Mouse (Mus musculus) common myeloid progenitor, adult 5-6 weeks (primary cell): ENCODE data around the gene Plce1. TPM values are rescaled to one million over a fixed set of nuclear protein-coding genes. Genes with fewer than 3 reads are reported as not detected.
"Not testable (repeated sequence)": the region's sequence is repeated elsewhere in the genome, so short reads cannot be mapped to it uniquely, and the experiment has no call there.

Experiments used
- ATAC-seq: replicated peaks from 2 replicates; pipeline ENCODE4 v1.8.0; 2016; ENCODE audit warnings: low read depth, mild to moderate bottlenecking, moderate TSS enrichment, inconsistent platforms; ENCODE audit not compliant: poor library complexity, severe bottlenecking
- total RNA-seq: library from RNA; stranded (forward); fragments of 200-1000, 187-1606 nt; gene quantifications from 2 replicates; pipeline ENCODE4 v1.2.3, GENCODE M21; 2017

The Plce1 gene
- total RNA-seq, 1 experiment from 2014 or later, result not detected

GRCm38 (mm10) chr19:38488103-38488912 lies 7.4 kb downstream of the Plce1 start:
- no peak for ATAC-seq

GRCm38 (mm10) chr19:38498233-38498632 lies 17.3 kb downstream of the Plce1 start:
- ATAC-seq, result no peak

GRCm38 (mm10) chr19:38504597-38504996 lies 23.7 kb downstream of the Plce1 start:
- ATAC-seq, result no peak

- no peak for ATAC-seq
Measured at GRCm38 (mm10) chr19:38506131-38506530, 25.2 kb downstream of the Plce1 start.

GRCm38 (mm10) chr19:38507251-38507965 lies 26.5 kb downstream of the Plce1 start:
- no peak for ATAC-seq

- no peak for ATAC-seq
Measured at GRCm38 (mm10) chr19:38507966-38508625, 27.2 kb downstream of the Plce1 start.

- no peak for ATAC-seq
Measured at GRCm38 (mm10) chr19:38514417-38515184, 33.7 kb downstream of the Plce1 start.

GRCm38 (mm10) chr19:38526855-38527254 lies 45.9 kb downstream of the Plce1 start:
- no peak for ATAC-seq

GRCm38 (mm10) chr19:38527475-38527874 lies 46.6 kb downstream of the Plce1 start:
- ATAC-seq, result no peak

- no peak for ATAC-seq
Measured at GRCm38 (mm10) chr19:38533230-38533629, 52.3 kb downstream of the Plce1 start.

GRCm38 (mm10) chr19:38539338-38539737 lies 58.4 kb downstream of the Plce1 start:
- no peak for ATAC-seq

GRCm38 (mm10) chr19:38540549-38540948 lies 59.6 kb downstream of the Plce1 start:
- ATAC-seq, result no peak

GRCm38 (mm10) chr19:38549487-38550058 lies 68.7 kb downstream of the Plce1 start:
- ATAC-seq, result no peak

GRCm38 (mm10) chr19:38553551-38553950 lies 72.6 kb downstream of the Plce1 start:
- ATAC-seq, result no peak

GRCm38 (mm10) chr19:38555399-38555798 lies 74.5 kb downstream of the Plce1 start:
- no peak for ATAC-seq

GRCm38 (mm10) chr19:38558816-38559215 lies 77.9 kb downstream of the Plce1 start:
- ATAC-seq, result no peak

GRCm38 (mm10) chr19:38561887-38562286 lies 81.0 kb downstream of the Plce1 start:
- not testable (repeated sequence) for ATAC-seq

GRCm38 (mm10) chr19:38566156-38566555 lies 85.2 kb downstream of the Plce1 start:
- ATAC-seq, result no peak

GRCm38 (mm10) chr19:38566752-38567151 lies 85.8 kb downstream of the Plce1 start:
- no peak for ATAC-seq

- ATAC-seq, result no peak
Measured at GRCm38 (mm10) chr19:38567331-38567730, 86.4 kb downstream of the Plce1 start.
